Mouse (Mus musculus): ENCODE data around the gene Exo5. TPM values are rescaled to one million over a fixed set of nuclear protein-coding genes. Genes with fewer than 3 reads are reported as not detected.

The Exo5 gene
- polyA plus RNA-seq, 1 experiment from 2014 or later: 38.3 TPM

GRCm38 (mm10) chr4:120930736-120931135 is 5.9 kb upstream of the Exo5 start:
- Histone ChIP-seq H3K4me2 (no peak overlapping the region), H3K9ac (no peak overlapping the region), H3K27me3 (no peaks in the 10 kb centered on the region), H3K36me3 (replicated peaks) (peaks cover 8% of the 10 kb centered on the region), H3K4me1 (no peaks in the 10 kb centered on the region), H3K9me3 (no peaks in the 10 kb centered on the region), H3K4me3 (replicated peaks) (no peak overlapping the region), H3K27ac (no peak overlapping the region)
- 96% methylated on average over 18 of the region's 18 CpGs for WGBS
- no peak for ATAC-seq (ENCODE audit: low FRiP score)

- Histone ChIP-seq H3K4me2 (no peak overlapping the region), H3K4me1 (peaks cover 5% of the 10 kb centered on the region), H3K4me3 (replicated peaks) (no peak overlapping the region), H3K9ac (no peak overlapping the region), H3K9me3 (no peaks in the 10 kb centered on the region), H3K36me3 (replicated peaks) (peaks cover 8% of the 10 kb centered on the region), H3K27me3 (no peaks in the 10 kb centered on the region), H3K27ac (no peak overlapping the region)
- no peak for ATAC-seq (ENCODE audit: low FRiP score)
- WGBS: 78% methylated on average over 3 of the region's 3 CpGs
These were observed 3.9 kb upstream of the Exo5 start for GRCm38 (mm10) chr4:120928686-120929085.

GRCm38 (mm10) chr4:120925386-120925785 is 569 bp upstream of the Exo5 start:
- 21% methylated on average over 3 of the region's 3 CpGs for WGBS
- Histone ChIP-seq H3K27me3 (no peaks in the 10 kb centered on the region), H3K36me3 (replicated peaks) (peaks cover 26% of the 10 kb centered on the region), H3K27ac (peak overlapping the region; percentile 84), H3K9me3 (peaks cover 6% of the 10 kb centered on the region; the same call in 1 of the 2 replicates), H3K9ac (peak overlapping the region; percentile 71), H3K4me3 (replicated peaks) (peak overlapping the region; percentile 59), H3K4me1 (peaks cover 16% of the 10 kb centered on the region), H3K4me2 (peak overlapping the region; percentile 65)
- peak; percentile 33; the same call in 1 of the 2 replicates for ATAC-seq (ENCODE audit: low FRiP score)

- H3K9ac ChIP-seq: no peak overlapping the region
- no peak overlapping the region for H3K27ac ChIP-seq
- H3K9me3 ChIP-seq: peaks cover 6% of the 10 kb centered on the region; the same call in 1 of the 2 replicates
- 90% methylated on average over 8 of the region's 8 CpGs for WGBS
- H3K4me1 ChIP-seq: peaks cover 16% of the 10 kb centered on the region
- H3K4me2 ChIP-seq: no peak overlapping the region
- no peaks in the 10 kb centered on the region for H3K27me3 ChIP-seq
- no peak overlapping the region for H3K4me3 ChIP-seq (replicated peaks)
- ATAC-seq (ENCODE audit: low FRiP score): no peak
- H3K36me3 ChIP-seq (replicated peaks): peaks cover 34% of the 10 kb centered on the region
These were observed 3.4 kb downstream of the Exo5 start for GRCm38 (mm10) chr4:120921461-120921860.

GRCm38 (mm10) chr4:120914501-120914900 is 10.3 kb downstream of the Exo5 start:
- 78% methylated on average over 4 of the region's 4 CpGs for whole genome bisulfite sequencing
- no peak overlapping the region for H3K4me3 ChIP-seq (replicated peaks)
- no peak overlapping the region for H3K9ac ChIP-seq
- no peak for ATAC-seq (ENCODE audit: low FRiP score)
- H3K4me1 ChIP-seq: no peaks in the 10 kb centered on the region
- no peak overlapping the region for H3K27ac ChIP-seq
- no peaks in the 10 kb centered on the region for H3K27me3 ChIP-seq
- 0 out of 2 replicates have a peak, but pooled peaks cover 1% of the 10 kb centered on the region for H3K36me3 ChIP-seq (replicated peaks)
- no peaks in the 10 kb centered on the region for H3K9me3 ChIP-seq
- no peak overlapping the region for H3K4me2 ChIP-seq

- no peak overlapping the region for H3K4me3 ChIP-seq (replicated peaks)
- H3K9ac ChIP-seq: no peak overlapping the region
- no peak overlapping the region for H3K4me2 ChIP-seq
- WGBS: 92% methylated on average over 1 of the region's 1 CpGs
- H3K27ac ChIP-seq: no peak overlapping the region
- H3K9me3 ChIP-seq: no peaks in the 10 kb centered on the region
- H3K27me3 ChIP-seq: no peaks in the 10 kb centered on the region
- no peaks in the 10 kb centered on the region for H3K4me1 ChIP-seq
- no peaks in the 10 kb centered on the region for H3K36me3 ChIP-seq (replicated peaks)
- ATAC-seq (ENCODE audit: low FRiP score): no peak
These were observed 11.0 kb downstream of the Exo5 start for GRCm38 (mm10) chr4:120913861-120914260.

GRCm38 (mm10) chr4:120913443-120913842 is 11.4 kb downstream of the Exo5 start:
- Histone ChIP-seq H3K9ac (no peak overlapping the region), H3K9me3 (no peaks in the 10 kb centered on the region), H3K27ac (no peak overlapping the region), H3K4me1 (no peaks in the 10 kb centered on the region), H3K27me3 (no peaks in the 10 kb centered on the region), H3K4me2 (no peak overlapping the region), H3K4me3 (replicated peaks) (no peak overlapping the region), H3K36me3 (replicated peaks) (no peaks in the 10 kb centered on the region)
- WGBS: 67% methylated on average over 8 of the region's 8 CpGs
- ATAC-seq (ENCODE audit: low FRiP score): no peak

GRCm38 (mm10) chr4:120912866-120913265 is 12.0 kb downstream of the Exo5 start:
- no peak overlapping the region for H3K4me3 ChIP-seq (replicated peaks)
- no peak overlapping the region for H3K9ac ChIP-seq
- no peaks in the 10 kb centered on the region for H3K36me3 ChIP-seq (replicated peaks)
- no peak overlapping the region for H3K27ac ChIP-seq
- H3K9me3 ChIP-seq: no peaks in the 10 kb centered on the region
- H3K27me3 ChIP-seq: no peaks in the 10 kb centered on the region
- ATAC-seq (ENCODE audit: low FRiP score): no peak
- WGBS: 57% methylated on average over 4 of the region's 4 CpGs
- no peaks in the 10 kb centered on the region for H3K4me1 ChIP-seq
- H3K4me2 ChIP-seq: no peak overlapping the region

GRCm38 (mm10) chr4:120911086-120911485 is 13.7 kb downstream of the Exo5 start:
- Histone ChIP-seq H3K9ac (no peak overlapping the region), H3K27me3 (no peaks in the 10 kb centered on the region), H3K27ac (no peak overlapping the region), H3K36me3 (replicated peaks) (no peaks in the 10 kb centered on the region), H3K9me3 (no peaks in the 10 kb centered on the region), H3K4me3 (replicated peaks) (no peak overlapping the region), H3K4me1 (no peaks in the 10 kb centered on the region), H3K4me2 (no peak overlapping the region)
- no peak for ATAC-seq (ENCODE audit: low FRiP score)
- 84% methylated on average over 6 of the region's 6 CpGs for WGBS

- Histone ChIP-seq H3K9ac (no peak overlapping the region), H3K27ac (no peak overlapping the region), H3K4me1 (no peaks in the 10 kb centered on the region), H3K36me3 (replicated peaks) (no peaks in the 10 kb centered on the region), H3K4me2 (no peak overlapping the region), H3K27me3 (no peaks in the 10 kb centered on the region), H3K9me3 (no peaks in the 10 kb centered on the region), H3K4me3 (replicated peaks) (no peak overlapping the region)
- ATAC-seq (ENCODE audit: low FRiP score): 0 out of 2 replicates have a peak, but pooled peaks have one; percentile 61
- 31% methylated on average over 15 of the region's 15 CpGs for WGBS
These were observed 15.2 kb downstream of the Exo5 start for GRCm38 (mm10) chr4:120909558-120910150.

GRCm38 (mm10) chr4:120905644-120906043 is 19.2 kb downstream of the Exo5 start:
- H3K4me2 ChIP-seq: no peak overlapping the region
- H3K27ac ChIP-seq: no peak overlapping the region
- H3K36me3 ChIP-seq (replicated peaks): no peaks in the 10 kb centered on the region
- H3K27me3 ChIP-seq: no peaks in the 10 kb centered on the region
- H3K4me1 ChIP-seq: no peaks in the 10 kb centered on the region
- WGBS: 84% methylated on average over 5 of the region's 5 CpGs
- no peak for ATAC-seq (ENCODE audit: low FRiP score)
- no peak overlapping the region for H3K9ac ChIP-seq
- H3K9me3 ChIP-seq: no peaks in the 10 kb centered on the region
- no peak overlapping the region for H3K4me3 ChIP-seq (replicated peaks)

GRCm38 (mm10) chr4:120904533-120904932 is 20.3 kb downstream of the Exo5 start:
- Histone ChIP-seq H3K4me1 (no peaks in the 10 kb centered on the region), H3K4me3 (replicated peaks) (no peak overlapping the region), H3K27ac (no peak overlapping the region), H3K36me3 (replicated peaks) (no peaks in the 10 kb centered on the region), H3K9me3 (no peaks in the 10 kb centered on the region), H3K9ac (no peak overlapping the region), H3K27me3 (no peaks in the 10 kb centered on the region), H3K4me2 (no peak overlapping the region)
- no peak for ATAC-seq (ENCODE audit: low FRiP score)
- WGBS: 78% methylated on average over 4 of the region's 4 CpGs

- 82% methylated on average over 7 of the region's 7 CpGs for WGBS
- Histone ChIP-seq H3K4me3 (replicated peaks) (no peak overlapping the region), H3K27me3 (no peaks in the 10 kb centered on the region; the same call in 1 of the 2 replicates), H3K4me1 (peaks cover 7% of the 10 kb centered on the region), H3K36me3 (replicated peaks) (no peaks in the 10 kb centered on the region), H3K9me3 (no peaks in the 10 kb centered on the region), H3K4me2 (no peak overlapping the region), H3K27ac (no peak overlapping the region), H3K9ac (no peak overlapping the region)
- no peak for ATAC-seq (ENCODE audit: low FRiP score)
These were observed 28.8 kb downstream of the Exo5 start for GRCm38 (mm10) chr4:120895810-120896584.
